Mouse (Mus musculus): ENCODE measurements around the gene Mpzl1. TPM values are rescaled to one million over a fixed set of nuclear protein-coding genes. Genes with fewer than 3 reads are reported as not detected.

Gene Mpzl1
- total RNA-seq, 1 experiment from 2014 or later: 39.1 TPM

- DNase-seq: no peak
These were observed 21.1 kb upstream of the Mpzl1 start for GRCm38 (mm10) chr1:165655482-165655881.

DNA sequence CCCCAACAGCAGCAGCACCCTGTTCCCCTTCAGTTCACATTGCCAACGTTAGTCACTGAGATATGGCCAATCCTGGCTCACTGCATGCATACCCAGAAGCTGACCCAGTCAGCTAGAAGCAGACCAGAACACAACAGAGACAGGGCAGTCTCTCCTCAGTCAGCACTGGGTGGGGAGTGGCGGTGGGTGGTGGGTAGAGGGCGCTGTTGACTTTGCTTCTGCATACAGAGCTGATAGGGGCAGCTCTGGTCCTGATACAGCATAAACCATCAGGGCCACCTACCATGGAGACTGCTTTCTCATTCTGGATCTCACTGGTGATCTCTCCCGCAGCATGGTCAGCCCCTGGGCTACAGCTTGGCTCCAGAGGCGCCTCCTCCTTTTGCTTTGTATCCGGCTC is 20.7 kb upstream of the Mpzl1 start:
- DNase-seq: peak; percentile 50

DNA sequence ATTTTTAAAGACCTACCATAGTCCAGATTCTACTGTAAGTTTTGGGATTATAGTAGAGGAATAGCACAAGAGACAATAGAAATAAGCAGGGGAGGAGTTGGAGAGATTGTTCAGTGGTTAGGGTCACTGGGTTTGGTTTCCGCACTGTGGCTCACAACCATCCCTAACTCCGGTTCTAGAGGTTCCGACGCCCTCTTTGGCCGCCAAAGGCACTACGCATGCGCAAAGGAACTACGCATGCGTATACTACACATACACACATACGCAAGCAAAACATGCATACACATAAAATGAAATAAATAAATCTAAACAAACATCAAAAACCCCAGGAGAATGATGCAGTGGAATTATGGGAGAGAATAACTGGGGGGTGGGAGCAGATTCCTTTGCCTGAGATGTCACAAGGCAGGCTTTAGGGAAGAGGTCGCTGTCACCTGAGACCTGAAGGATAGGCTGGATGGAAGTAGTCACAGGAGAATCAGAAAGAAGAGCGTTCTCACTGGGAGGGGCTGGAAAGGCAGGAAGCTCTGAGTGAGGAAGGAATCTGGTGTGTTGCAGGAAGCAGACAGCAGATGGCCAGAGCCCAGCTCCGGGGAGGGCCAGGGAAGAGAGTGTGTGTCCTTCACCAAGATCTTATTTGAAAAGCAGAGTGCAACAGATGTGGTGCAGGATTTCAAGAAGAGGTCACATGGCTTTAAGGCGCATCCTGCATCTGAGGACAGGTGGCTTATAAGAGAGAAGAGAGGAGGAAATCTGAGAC is 19.0 kb upstream of the Mpzl1 start:
- DNase-seq: peak; percentile 38

DNA sequence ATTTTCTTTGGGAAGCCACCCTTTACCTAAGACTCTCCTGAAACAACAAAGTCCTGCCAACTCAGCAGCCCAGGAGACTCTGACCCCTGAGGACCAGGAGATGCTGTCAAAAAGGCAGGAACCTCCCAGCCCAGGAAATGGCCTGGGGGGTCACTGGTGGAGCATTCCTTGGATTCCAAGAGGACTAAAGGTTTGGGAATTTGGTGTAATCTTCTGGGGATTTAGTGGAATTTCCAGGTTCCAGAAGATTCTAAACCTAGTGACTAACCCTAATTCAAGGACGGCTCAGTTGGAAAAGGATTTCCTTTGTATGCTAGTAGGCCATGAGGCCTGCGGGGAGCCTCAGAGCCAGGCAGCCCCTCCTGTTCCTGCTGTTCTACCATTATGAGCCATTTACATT is 18.2 kb upstream of the Mpzl1 start:
- no peak for DNase-seq

- DNase-seq: no peak
These were observed 16.8 kb upstream of the Mpzl1 start for GRCm38 (mm10) chr1:165651158-165651557.

- DNase-seq: no peak
These were observed 10.8 kb upstream of the Mpzl1 start for GRCm38 (mm10) chr1:165645102-165645501.

GRCm38 (mm10) chr1:165643735-165644134 is 9.4 kb upstream of the Mpzl1 start:
- no peak for DNase-seq

- DNase-seq: peak; percentile 72
These were observed 8.5 kb upstream of the Mpzl1 start for GRCm38 (mm10) chr1:165642780-165643311.

- DNase-seq: peak; percentile 94
These were observed 7.7 kb upstream of the Mpzl1 start for GRCm38 (mm10) chr1:165641786-165642771.

GRCm38 (mm10) chr1:165641271-165641771 is 7.0 kb upstream of the Mpzl1 start:
- DNase-seq: peak; percentile 82

DNA sequence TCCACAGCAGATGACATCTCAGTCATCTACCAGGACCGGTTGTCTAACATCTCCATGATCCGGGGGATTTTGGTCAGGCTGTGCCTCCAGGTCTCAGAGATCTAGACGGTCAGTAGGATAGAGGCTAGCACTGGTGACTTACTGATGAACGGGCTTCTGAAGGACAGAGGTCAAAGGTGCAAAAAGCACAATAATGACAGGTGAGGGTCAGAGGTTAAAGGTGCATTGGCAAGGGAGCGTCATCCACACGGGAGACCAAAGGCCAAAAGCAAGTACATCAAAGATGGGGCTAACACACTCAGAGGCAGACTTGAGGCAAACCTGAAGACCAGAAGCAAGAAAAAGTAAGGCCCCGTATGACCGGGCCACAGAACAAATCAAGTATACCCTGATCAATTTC is 2.0 kb upstream of the Mpzl1 start:
- no peak for DNase-seq

- DNase-seq: no peak
These were observed 938 bp upstream of the Mpzl1 start for GRCm38 (mm10) chr1:165635055-165635897.

DNA sequence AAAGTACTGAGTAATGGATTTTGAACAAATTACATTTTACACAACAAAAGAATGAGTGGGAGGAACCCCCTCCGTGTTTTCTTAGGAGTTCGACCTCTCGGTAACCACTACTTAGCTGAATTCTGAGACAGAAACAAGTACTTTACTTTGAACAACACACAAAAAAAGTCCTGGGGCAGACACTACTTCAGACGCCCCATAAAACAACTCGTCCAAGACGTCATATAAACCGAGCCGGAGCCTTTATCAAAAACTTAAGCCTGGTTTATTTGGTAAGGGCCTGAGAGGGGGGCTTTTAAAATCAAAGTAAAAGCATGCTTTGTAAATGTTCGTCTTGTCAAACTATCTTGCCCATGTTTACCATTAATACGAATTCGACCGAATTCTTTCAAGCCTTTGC is 993 bp downstream of the Mpzl1 start:
- DNase-seq: no peak

GRCm38 (mm10) chr1:165631136-165631535 is 3.2 kb downstream of the Mpzl1 start:
- no peak for DNase-seq

DNA sequence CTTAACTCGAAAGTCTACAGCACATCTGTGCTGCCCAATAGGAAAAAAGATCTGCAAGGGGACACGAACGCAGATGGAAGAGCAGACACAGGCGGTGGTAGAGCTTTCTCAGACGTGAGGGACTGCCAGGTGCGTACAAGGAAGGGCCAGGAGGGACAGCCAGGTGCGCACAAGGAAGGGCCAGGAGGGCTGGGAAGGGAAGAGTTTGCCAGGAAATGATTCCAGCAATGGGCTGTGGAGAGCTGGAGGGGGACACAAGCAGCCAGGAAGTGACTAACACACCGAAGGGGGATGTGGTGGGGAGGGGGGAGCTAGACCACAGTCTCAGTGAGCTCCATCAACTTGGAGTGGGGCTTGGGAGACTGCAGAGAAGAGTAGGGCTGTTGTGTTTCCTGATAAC is 4.4 kb downstream of the Mpzl1 start:
- no peak for DNase-seq

DNA sequence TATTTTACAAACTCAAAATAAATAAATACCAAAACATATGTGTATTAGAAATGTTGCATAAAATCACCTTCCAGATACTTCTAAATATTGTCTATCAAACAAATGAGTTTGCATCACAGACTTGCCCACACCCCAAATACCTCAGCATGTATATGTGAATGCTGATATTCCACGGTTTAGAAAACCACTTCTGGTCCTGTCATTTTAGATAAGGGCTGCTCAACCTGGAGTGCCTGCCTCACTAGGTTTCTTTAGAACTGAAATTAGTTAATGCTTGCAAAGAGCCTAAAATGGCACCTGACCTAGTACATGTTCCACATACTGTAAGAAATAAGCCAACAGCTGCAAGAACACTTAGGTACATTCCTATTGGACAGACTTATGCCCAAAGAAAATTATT is 5.7 kb downstream of the Mpzl1 start:
- no peak for DNase-seq

DNA sequence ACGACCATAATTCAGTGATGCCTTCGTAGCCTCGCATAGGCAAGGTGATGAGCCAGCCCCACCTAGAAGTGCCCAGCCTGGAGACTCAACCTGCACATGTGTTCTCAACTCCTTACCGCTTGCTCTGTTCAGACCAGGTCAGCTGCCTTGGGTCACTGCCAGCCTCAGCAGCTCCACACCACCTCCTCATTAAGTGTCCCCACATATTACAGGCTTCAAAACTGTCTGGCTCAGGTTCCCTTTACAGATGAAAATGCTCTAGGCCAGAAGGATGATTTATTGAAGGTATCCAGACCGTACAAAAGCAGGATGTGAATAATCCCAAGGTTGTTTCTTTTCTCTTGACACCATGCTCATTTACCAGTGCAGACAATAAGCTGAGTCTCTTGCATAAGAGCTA is 8.4 kb downstream of the Mpzl1 start:
- DNase-seq: no peak

DNA sequence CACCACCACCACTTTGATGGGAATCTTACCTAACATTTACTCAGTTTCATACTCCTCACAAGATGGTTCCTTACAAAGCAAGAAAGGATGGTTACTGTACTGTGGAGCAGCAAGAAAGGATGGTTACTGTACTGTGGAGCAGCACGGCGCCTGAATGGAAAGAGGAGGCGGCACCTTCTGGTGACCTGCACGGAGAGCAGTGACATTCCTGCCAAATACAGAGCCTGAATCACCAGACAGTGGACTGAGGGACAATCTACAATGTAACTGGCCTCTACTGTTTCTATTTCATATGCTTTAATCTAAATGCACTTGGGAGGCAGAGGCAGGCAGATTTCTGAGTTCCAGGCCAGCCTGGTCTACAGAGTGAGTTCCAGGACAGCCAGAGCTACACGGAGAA is 9.3 kb downstream of the Mpzl1 start:
- DNase-seq: no peak

- DNase-seq: peak; percentile 48
These were observed 16.1 kb downstream of the Mpzl1 start for GRCm38 (mm10) chr1:165618201-165618624.

GRCm38 (mm10) chr1:165617166-165617891 is 17.0 kb downstream of the Mpzl1 start:
- peak; percentile 63 for DNase-seq

DNA sequence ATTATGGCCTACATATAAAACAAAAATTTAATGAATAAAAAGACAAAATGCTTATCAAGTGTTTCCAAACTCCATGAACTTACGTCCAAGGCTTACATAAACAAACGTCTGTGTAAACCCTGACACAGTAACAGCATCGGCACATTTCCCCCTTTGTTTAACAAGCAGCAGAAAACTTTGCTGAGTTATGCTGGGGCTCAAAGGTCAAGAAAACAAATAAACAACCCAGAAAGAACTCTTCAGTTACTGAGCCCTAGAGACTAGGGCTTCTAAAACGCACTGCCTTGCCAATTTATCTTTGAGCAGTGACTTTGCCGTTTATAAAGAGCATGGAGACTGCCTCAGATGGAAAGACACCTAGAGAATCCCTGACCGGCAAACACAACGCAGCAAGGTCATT is 17.7 kb downstream of the Mpzl1 start:
- DNase-seq: no peak

All from adrenal gland, postnatal 14 days (tissue).